In genomic region chr17:33783408-33783807, GRCm38 (mm10) we compare ENCODE assay signal across 8 mouse cellular contexts. TPM values are rescaled to one million over a fixed set of nuclear protein-coding genes. Genes with fewer than 3 reads are reported as not detected.
A peak's percentile ranks its signal among the peaks of the same experiment; 100 is the strongest.
DNase-seq lines count a peak whose midpoint lies in the region; ATAC-seq and TF ChIP-seq lines count a peak whose summit lies in the region.

No protein-coding gene starts in this region.

- H3K4me1 ChIP-seq in hindbrain, embryonic 14.5 days (replicated peaks; ENCODE audit: control insufficient read depth, insufficient read depth, low read length): peaks cover 17% of the 10 kb centered on the region; the same call in 1 of the 2 replicates
- peaks cover 47% of the 10 kb centered on the region for H3K4me1 ChIP-seq in hindbrain, embryonic 10.5 days (replicated peaks)
- peaks cover 40% of the 10 kb centered on the region for H3K4me1 ChIP-seq in kidney, postnatal 0 days (replicated peaks; ENCODE audit: insufficient read depth, low read length)

- no peak for TF ChIP-seq CTCF in gastrocnemius, adult 2 months (IDR thresholded peaks at IDR 0.05)
- no peak for TF ChIP-seq CTCF in kidney, postnatal 0 days (IDR thresholded peaks at IDR 0.05; ENCODE audit: low read depth)

- no peak overlapping the region for H3K27ac ChIP-seq in hindbrain, embryonic 14.5 days
- H3K27ac ChIP-seq in hindbrain, embryonic 10.5 days: no peak overlapping the region
- peak overlapping the region; percentile 91 for H3K27ac ChIP-seq in gastrocnemius, adult 2 months
- peak overlapping the region; percentile 82 for H3K27ac ChIP-seq in kidney, postnatal 0 days

- no peaks in the 10 kb centered on the region for H3K27me3 ChIP-seq in hindbrain, embryonic 14.5 days (ENCODE audit: control insufficient read depth, insufficient read depth, low read length)
- H3K27me3 ChIP-seq in hindbrain, embryonic 10.5 days (ENCODE audit: insufficient read depth, poor library complexity, severe bottlenecking): peaks cover 20% of the 10 kb centered on the region; the same call in 1 of the 2 replicates
- no peaks in the 10 kb centered on the region for H3K27me3 ChIP-seq in kidney, postnatal 0 days (ENCODE audit: insufficient read depth, low read length)

- ATAC-seq in hindbrain, embryonic 14.5 days (ENCODE audit: low FRiP score): no peak
- ATAC-seq in kidney, postnatal 0 days (replicated peaks; ENCODE audit: low FRiP score, low read depth): no peak
- no peak for ATAC-seq in erythroid progenitor cell, adult 5-6 weeks (replicated peaks; ENCODE audit: low FRiP score, poor library complexity, severe bottlenecking)

- no peak overlapping the region for H3K9ac ChIP-seq in hindbrain, embryonic 14.5 days
- no peak overlapping the region for H3K9ac ChIP-seq in kidney, postnatal 0 days (ENCODE audit: low read depth, low read length)

- H3K4me3 ChIP-seq in hindbrain, embryonic 14.5 days (replicated peaks; ENCODE audit: low read length): no peak overlapping the region
- H3K4me3 ChIP-seq in hindbrain, embryonic 10.5 days: no peak overlapping the region
- no peak overlapping the region for H3K4me3 ChIP-seq in gastrocnemius, adult 2 months
- no peak overlapping the region for H3K4me3 ChIP-seq in kidney, postnatal 0 days (replicated peaks; ENCODE audit: low read depth, low read length)

- H3K9me3 ChIP-seq in hindbrain, embryonic 14.5 days (ENCODE audit: control insufficient read depth, low read length): no peaks in the 10 kb centered on the region
- no peaks in the 10 kb centered on the region for H3K9me3 ChIP-seq in hindbrain, embryonic 10.5 days
- H3K9me3 ChIP-seq in kidney, postnatal 0 days (replicated peaks; ENCODE audit: low read length): no peaks in the 10 kb centered on the region

- intact Hi-C loops in gastrocnemius, adult 2 months (cut with DNase I): no loop called here

- DNase-seq in hindbrain, embryonic 14.5 days (ENCODE audit: low spot score): peak; percentile 27
- no peak for DNase-seq in hindbrain, embryonic 10.5 days (ENCODE audit: low spot score)
- DNase-seq in adipocyte (ENCODE audit: low spot score): peak; percentile 97
- peak; percentile 88 for DNase-seq in gastrocnemius, adult 2 months
- peak; percentile 57 for DNase-seq in kidney, postnatal 0 days (ENCODE audit: low spot score)
- DNase-seq in right cerebral cortex, adult 2 months (ENCODE audit: low spot score in 2 of 2): peak; percentile 43 to 60
- DNase-seq in thymus, adult 18-20 months: no peak

- no peak overlapping the region for H3K4me2 ChIP-seq in hindbrain, embryonic 14.5 days (replicated peaks)
- H3K4me2 ChIP-seq in kidney, postnatal 0 days (ENCODE audit: low read length): no peak overlapping the region

- no peaks in the 10 kb centered on the region for H3K36me3 ChIP-seq in hindbrain, embryonic 14.5 days (replicated peaks; ENCODE audit: control insufficient read depth, insufficient read depth)
- no peaks in the 10 kb centered on the region for H3K36me3 ChIP-seq in hindbrain, embryonic 10.5 days
- H3K36me3 ChIP-seq in kidney, postnatal 0 days (ENCODE audit: insufficient read depth, low read length): no peaks in the 10 kb centered on the region

RNA-seq across cellular contexts. Expression of gene Angptl4, which starts 1.8 kb away (rescaled TPM):
- polyA plus RNA-seq in hindbrain, embryonic 14.5 days (2014; fragmentation: Nextera tagmentation; extraction: Ambion mirVana): 19.1 and 25.1 TPM in 2 replicates
- 23.4 and 25.9 TPM in 2 replicates for polyA plus RNA-seq in hindbrain, embryonic 10.5 days (2016; fragmentation: Nextera tagmentation; extraction: Ambion mirVana)
- total RNA-seq in gastrocnemius, adult 2 months (2021): 1 to 10 TPM; 1.4 to 5.9 TPM
- polyA plus RNA-seq in kidney, postnatal 0 days (2015; fragmentation: Nextera tagmentation; extraction: Ambion mirVana): 51.4 and 58.9 TPM in 2 replicates
- 0.36 and 0.84 TPM in 2 replicates for total RNA-seq in erythroid progenitor cell, adult 5-6 weeks (2015; ENCODE audit: low replicate concordance)
- 0.77 TPM in 1 of 2 replicates, not detected in the other for total RNA-seq in erythroid progenitor cell, adult 5-6 weeks (2017; ENCODE audit: low replicate concordance)

RNA-seq across cellular contexts. Expression of gene Rab11b, which starts 23.1 kb away (rescaled TPM):
- 370 and 430 TPM in 2 replicates for polyA plus RNA-seq in hindbrain, embryonic 14.5 days (2014; fragmentation: Nextera tagmentation; extraction: Ambion mirVana)
- 367 and 495 TPM in 2 replicates for polyA plus RNA-seq in hindbrain, embryonic 10.5 days (2016; fragmentation: Nextera tagmentation; extraction: Ambion mirVana)
- total RNA-seq in gastrocnemius, adult 2 months (2021): 100 to 1,000 TPM; 134 to 150 TPM
- 207 and 216 TPM in 2 replicates for polyA plus RNA-seq in kidney, postnatal 0 days (2015; fragmentation: Nextera tagmentation; extraction: Ambion mirVana)
- total RNA-seq in erythroid progenitor cell, adult 5-6 weeks (2015; ENCODE audit: low replicate concordance): 59.1 and 87.6 TPM in 2 replicates
- total RNA-seq in erythroid progenitor cell, adult 5-6 weeks (2017; ENCODE audit: low replicate concordance): 42.6 and 46.8 TPM in 2 replicates

RNA-seq across cellular contexts. Expression of gene Kank3, which starts 26.9 kb away (rescaled TPM):
- polyA plus RNA-seq in hindbrain, embryonic 14.5 days (2014; fragmentation: Nextera tagmentation; extraction: Ambion mirVana): 44.7 and 47.7 TPM in 2 replicates
- 26.2 and 28.5 TPM in 2 replicates for polyA plus RNA-seq in hindbrain, embryonic 10.5 days (2016; fragmentation: Nextera tagmentation; extraction: Ambion mirVana)
- total RNA-seq in gastrocnemius, adult 2 months (2021): 10 to 100 TPM; 15.7 to 24.5 TPM
- 57.5 and 70.4 TPM in 2 replicates for polyA plus RNA-seq in kidney, postnatal 0 days (2015; fragmentation: Nextera tagmentation; extraction: Ambion mirVana)
- 5.0 TPM in 1 of 2 replicates, not detected in the other for total RNA-seq in erythroid progenitor cell, adult 5-6 weeks (2015; ENCODE audit: low replicate concordance)
- 2.7 TPM in 1 of 2 replicates, not detected in the other for total RNA-seq in erythroid progenitor cell, adult 5-6 weeks (2017; ENCODE audit: low replicate concordance)

RNA-seq across cellular contexts. Expression of gene Rps28, which starts 41.0 kb away (rescaled TPM):
- polyA plus RNA-seq in hindbrain, embryonic 14.5 days (2014; fragmentation: Nextera tagmentation; extraction: Ambion mirVana): 580 and 749 TPM in 2 replicates
- polyA plus RNA-seq in hindbrain, embryonic 10.5 days (2016; fragmentation: Nextera tagmentation; extraction: Ambion mirVana): 712 and 835 TPM in 2 replicates
- 100 to 1,000 TPM; 541 to 640 TPM for total RNA-seq in gastrocnemius, adult 2 months (2021)
- 1,262 and 1,465 TPM in 2 replicates for polyA plus RNA-seq in kidney, postnatal 0 days (2015; fragmentation: Nextera tagmentation; extraction: Ambion mirVana)
- 383 and 392 TPM in 2 replicates for total RNA-seq in erythroid progenitor cell, adult 5-6 weeks (2015; ENCODE audit: low replicate concordance)
- total RNA-seq in erythroid progenitor cell, adult 5-6 weeks (2017; ENCODE audit: low replicate concordance): 429 and 508 TPM in 2 replicates

RNA-seq across cellular contexts. Expression of gene Ndufa7, which starts 41.0 kb away (rescaled TPM):
- 487 and 568 TPM in 2 replicates for polyA plus RNA-seq in hindbrain, embryonic 14.5 days (2014; fragmentation: Nextera tagmentation; extraction: Ambion mirVana)
- polyA plus RNA-seq in hindbrain, embryonic 10.5 days (2016; fragmentation: Nextera tagmentation; extraction: Ambion mirVana): 517 and 544 TPM in 2 replicates
- 100 to 1,000 TPM; 351 to 407 TPM for total RNA-seq in gastrocnemius, adult 2 months (2021)
- polyA plus RNA-seq in kidney, postnatal 0 days (2015; fragmentation: Nextera tagmentation; extraction: Ambion mirVana): 574 and 620 TPM in 2 replicates
- total RNA-seq in erythroid progenitor cell, adult 5-6 weeks (2015; ENCODE audit: low replicate concordance): 95.5 and 109 TPM in 2 replicates
- total RNA-seq in erythroid progenitor cell, adult 5-6 weeks (2017; ENCODE audit: low replicate concordance): 42.4 and 46.1 TPM in 2 replicates

Comparison
In these comparisons a context has a peak if more than half of its experiments do, and no peak if none do; other contexts are left out.
1. DNase-seq: peak in hindbrain, embryonic 14.5 days (single experiment), adipocyte (single experiment), gastrocnemius, adult 2 months (single experiment), kidney, postnatal 0 days (single experiment) and right cerebral cortex, adult 2 months (2 of 2); none in hindbrain, embryonic 10.5 days (single experiment) and thymus, adult 18-20 months (0 of 2).
2. H3K27ac ChIP-seq: peak in gastrocnemius, adult 2 months (single experiment) and kidney, postnatal 0 days (single experiment); none in hindbrain, embryonic 14.5 days (single experiment) and hindbrain, embryonic 10.5 days (single experiment).